Mouse (Mus musculus) splenic B cell, adult 2 months (primary cell): ENCODE results near the gene Snrpd3.
"Not testable (repeated sequence)": the region's sequence is repeated elsewhere in the genome, so short reads cannot be mapped to it uniquely, and the experiment has no call there.

Source experiments
- DNase-seq: peaks from one replicate; pipeline ENCODE4 v3.0.0-alpha.2; 2011; ENCODE audit warnings: low read depth, low spot score
- H3K27me3 ChIP-seq: 2 replicates; pipeline ENCODE4 v1.6.1; 2012; ENCODE audit warnings: mild to moderate bottlenecking, low read length, moderate library complexity, mixed read lengths; ENCODE audit not compliant: control insufficient read depth, poor library complexity, insufficient read depth, severe bottlenecking
- H3K36me3 ChIP-seq: 2 replicates; pipeline ENCODE4 v1.6.1; 2012; ENCODE audit warnings: mild to moderate bottlenecking, low read length, moderate library complexity, mixed read lengths; ENCODE audit not compliant: control insufficient read depth, poor library complexity, insufficient read depth, severe bottlenecking

The Snrpd3 gene

GRCm38 (mm10) chr10:75491234-75491935 is 26.0 kb upstream of the Snrpd3 start:
- H3K27me3 ChIP-seq: no peaks in the 10 kb centered on the region

GRCm38 (mm10) chr10:75491936-75492262 is 25.5 kb upstream of the Snrpd3 start:
- Histone ChIP-seq H3K36me3 (no peaks in the 10 kb centered on the region), H3K27me3 (no peaks in the 10 kb centered on the region)
- peak; percentile 65 for DNase-seq

More at GRCm38 (mm10) chr10:75491234-75491935, 26.0 kb upstream of the Snrpd3 start:
- H3K36me3 ChIP-seq: no peaks in the 10 kb centered on the region
- DNase-seq: no peak

GRCm38 (mm10) chr10:75495304-75495703 is 22.0 kb upstream of the Snrpd3 start:
- H3K36me3 ChIP-seq: no peaks in the 10 kb centered on the region
- H3K27me3 ChIP-seq: no peaks in the 10 kb centered on the region
- DNase-seq: no peak

GRCm38 (mm10) chr10:75495921-75496320 is 21.4 kb upstream of the Snrpd3 start:
- no peaks in the 10 kb centered on the region for H3K27me3 ChIP-seq
- H3K36me3 ChIP-seq: no peaks in the 10 kb centered on the region
- no peak for DNase-seq

- H3K27me3 ChIP-seq, DNase-seq, H3K36me3 ChIP-seq: not testable (repeated sequence)
Observed at GRCm38 (mm10) chr10:75499214-75499613, 18.1 kb upstream of the Snrpd3 start.

- H3K36me3 ChIP-seq: peaks cover 3% of the 10 kb centered on the region; the same call in 1 of the 2 replicates
- DNase-seq: no peak
- no peaks in the 10 kb centered on the region for H3K27me3 ChIP-seq
Observed at GRCm38 (mm10) chr10:75499791-75500190, 17.6 kb upstream of the Snrpd3 start.

- no peak for DNase-seq
- Histone ChIP-seq H3K27me3 (no peaks in the 10 kb centered on the region), H3K36me3 (peaks cover 3% of the 10 kb centered on the region; the same call in 1 of the 2 replicates)
Observed at GRCm38 (mm10) chr10:75500345-75500744, 17.0 kb upstream of the Snrpd3 start.

GRCm38 (mm10) chr10:75501641-75502040 is 15.7 kb upstream of the Snrpd3 start:
- no peaks in the 10 kb centered on the region for H3K27me3 ChIP-seq
- no peak for DNase-seq

GRCm38 (mm10) chr10:75503692-75504091 is 13.7 kb upstream of the Snrpd3 start:
- no peaks in the 10 kb centered on the region for H3K27me3 ChIP-seq
- DNase-seq: no peak
- peaks cover 13% of the 10 kb centered on the region for H3K36me3 ChIP-seq

More at GRCm38 (mm10) chr10:75501641-75502040, 15.7 kb upstream of the Snrpd3 start:
- peaks cover 3% of the 10 kb centered on the region; the same call in 1 of the 2 replicates for H3K36me3 ChIP-seq

GRCm38 (mm10) chr10:75504234-75505129 is 12.9 kb upstream of the Snrpd3 start:
- H3K36me3 ChIP-seq: peaks cover 17% of the 10 kb centered on the region
- DNase-seq: no peak

GRCm38 (mm10) chr10:75505130-75505495 is 12.2 kb upstream of the Snrpd3 start:
- Histone ChIP-seq H3K36me3 (peaks cover 17% of the 10 kb centered on the region), H3K27me3 (no peaks in the 10 kb centered on the region)
- no peak for DNase-seq

More at GRCm38 (mm10) chr10:75504234-75505129, 12.9 kb upstream of the Snrpd3 start:
- H3K27me3 ChIP-seq: no peaks in the 10 kb centered on the region

GRCm38 (mm10) chr10:75505928-75506327 is 11.4 kb upstream of the Snrpd3 start:
- not testable (repeated sequence) for H3K27me3 ChIP-seq, DNase-seq
- peaks cover 17% of the 10 kb centered on the region for H3K36me3 ChIP-seq

GRCm38 (mm10) chr10:75510446-75510845 is 6.9 kb upstream of the Snrpd3 start:
- no peak for DNase-seq
- Histone ChIP-seq H3K27me3 (no peaks in the 10 kb centered on the region), H3K36me3 (peaks cover 18% of the 10 kb centered on the region)

- DNase-seq: no peak
- peaks cover 18% of the 10 kb centered on the region for H3K36me3 ChIP-seq
- no peaks in the 10 kb centered on the region for H3K27me3 ChIP-seq
Observed at GRCm38 (mm10) chr10:75511060-75511459, 6.3 kb upstream of the Snrpd3 start.

- peaks cover 18% of the 10 kb centered on the region for H3K36me3 ChIP-seq
Observed at GRCm38 (mm10) chr10:75511897-75512296, 5.5 kb upstream of the Snrpd3 start.

More at GRCm38 (mm10) chr10:75511897-75512296, 5.5 kb upstream of the Snrpd3 start:
- no peak for DNase-seq
- no peaks in the 10 kb centered on the region for H3K27me3 ChIP-seq
